Mouse (Mus musculus) small intestine, adult 2 months (tissue): ENCODE results near the gene Robo1. TPM values are rescaled to one million over a fixed set of nuclear protein-coding genes. Genes with fewer than 3 reads are reported as not detected.

Source experiments
- H3K27ac ChIP-seq: fragments of 200-500 bp; 2 replicates; pipeline ENCODE4 v1.5.1; 2012; ENCODE audit warnings: low read depth, low read length, control low read depth, inconsistent platforms; ENCODE audit not compliant: insufficient read depth
- H3K27me3 ChIP-seq: fragments of 200-500 bp; 2 replicates; pipeline ENCODE4 v1.6.1; 2012; ENCODE audit warnings: mild to moderate bottlenecking, moderate library complexity, low read length, inconsistent platforms; ENCODE audit not compliant: control insufficient read depth, insufficient read depth
- H3K36me3 ChIP-seq: fragments of 200-500 bp; 2 replicates; pipeline ENCODE4 v1.6.1; 2012; ENCODE audit warnings: mild to moderate bottlenecking, low read length, control low read depth, inconsistent platforms; ENCODE audit not compliant: control insufficient read depth, insufficient read depth
- H3K4me1 ChIP-seq: fragments of 200-500 bp; 2 replicates; pipeline ENCODE4 v1.6.1; 2012; ENCODE audit warnings: low read length, inconsistent platforms, mixed read lengths; ENCODE audit not compliant: control insufficient read depth, insufficient read depth, insufficient read length
- H3K4me3 ChIP-seq: fragments of 200-500 bp; 2 replicates; pipeline ENCODE4 v1.5.1; 2012; ENCODE audit warnings: low read depth, mild to moderate bottlenecking, control low read depth, inconsistent platforms, low read length, moderate library complexity
- CTCF ChIP-seq: fragments of 200-500 bp; IDR thresholded peaks from 2 replicates; pipeline ENCODE4 v1.5.1; 2012; ENCODE audit warnings: low read depth, mild to moderate bottlenecking, control low read depth, inconsistent platforms, low read length, moderate library complexity, mixed read lengths; ENCODE audit not compliant: insufficient replicate concordance, insufficient read length; ENCODE audit errors: extremely low read depth
- POLR2A ChIP-seq: fragments of 200-500 bp; IDR thresholded peaks from 2 replicates; pipeline ENCODE4 v1.6.1; 2012; ENCODE audit warnings: low read depth, mild to moderate bottlenecking, control low read depth, inconsistent platforms, low read length, moderate library complexity
- WGBS: fragments of 180-500 bp; shearing (Covaris S2); methylation state at CpG from one replicate; pipeline ENCODE4 v1.1.7; 2018; 5-methylcytosine and 5-hydroxymethylcytosine counted together
- polyA plus RNA-seq: library from polyadenylated mRNA; depleted of rRNA; stranded (reverse); fragments of >200 nt; gene quantifications from 2 replicates; pipeline ENCODE4 v1.2.3, GENCODE M21; 2012

Gene Robo1
- polyA plus RNA-seq, 1 experiment, result 0.81 TPM

- Histone ChIP-seq H3K4me1 (no peaks in the 10 kb centered on the region), H3K27me3 (no peaks in the 10 kb centered on the region), H3K36me3 (no peaks in the 10 kb centered on the region), H3K27ac (no peak overlapping the region), H3K4me3 (no peak overlapping the region)
- WGBS, result 83% methylated on average over 7 of the region's 7 CpGs
- TF ChIP-seq POLR2A (no peak), CTCF (no peak)
Observed at GRCm38 (mm10) chr16:72861707-72862277, 553.7 kb downstream of the Robo1 start.

DNA sequence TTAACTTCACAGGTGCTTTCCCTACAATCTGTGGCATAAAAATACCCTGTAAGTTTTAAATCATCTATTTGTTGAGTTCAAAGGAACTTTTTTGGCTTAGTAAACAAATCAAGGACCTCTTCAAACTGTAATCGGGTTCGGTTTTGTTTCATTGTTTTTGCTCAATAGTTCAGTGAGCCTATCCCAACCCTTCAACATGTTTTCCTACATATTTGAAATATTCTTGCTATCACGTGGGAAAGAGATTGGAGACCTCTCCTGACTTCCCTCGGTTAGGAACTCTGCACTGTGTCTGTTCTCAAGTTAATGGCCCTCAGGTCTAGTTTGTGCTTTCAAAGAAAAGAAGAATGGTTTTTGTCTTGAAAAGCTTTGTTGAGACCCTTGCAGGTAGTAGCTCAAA, 557.9 kb downstream of the Robo1 start:
- WGBS, result 68% methylated on average over 4 of the region's 4 CpGs
- Histone ChIP-seq H3K4me1 (no peaks in the 10 kb centered on the region), H3K27ac (no peak overlapping the region), H3K27me3 (no peaks in the 10 kb centered on the region), H3K4me3 (no peak overlapping the region), H3K36me3 (no peaks in the 10 kb centered on the region)
- TF ChIP-seq POLR2A (no peak), CTCF (no peak)

DNA sequence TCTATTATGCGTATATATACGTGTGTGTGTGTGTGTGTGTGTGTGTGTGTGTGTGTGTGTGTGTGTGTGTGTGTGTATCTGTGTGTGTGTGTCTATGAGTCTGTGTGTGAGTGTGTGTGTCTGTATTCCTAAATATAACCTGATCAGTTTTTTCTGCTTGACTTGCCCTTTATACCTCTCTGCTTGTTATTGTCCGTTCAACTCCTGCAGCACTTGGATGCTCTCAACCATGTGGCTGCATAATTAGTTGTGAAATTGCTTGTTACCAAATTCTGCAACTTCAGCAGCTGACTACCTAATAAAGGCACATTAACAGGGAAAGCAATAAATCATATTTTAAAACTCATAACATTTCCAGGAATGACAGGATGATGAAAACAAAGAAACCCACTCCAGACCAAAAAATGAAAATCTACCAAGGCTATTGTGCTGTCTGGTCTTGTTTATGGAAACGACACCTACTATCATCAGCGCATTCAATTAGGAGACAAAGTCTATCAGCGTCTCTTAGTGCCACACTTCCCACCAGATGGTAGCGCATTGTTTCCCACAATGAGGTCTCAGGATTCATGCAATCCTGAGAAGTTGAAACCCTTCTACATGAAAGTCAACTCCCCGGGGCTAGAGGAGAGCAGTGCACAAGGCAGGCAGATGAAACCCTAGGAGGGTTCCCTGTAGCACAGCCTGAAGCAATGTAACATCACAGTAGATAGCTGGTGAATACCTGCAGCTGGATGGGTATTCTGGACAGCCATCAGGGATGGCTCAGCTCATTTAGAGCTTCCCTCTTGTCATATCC, 567.0 kb downstream of the Robo1 start:
- no peaks in the 10 kb centered on the region for H3K27me3 ChIP-seq
- TF ChIP-seq CTCF (no peak), POLR2A (no peak)
- no peak overlapping the region for H3K27ac ChIP-seq
- WGBS, result 82% methylated on average over 8 of the region's 8 CpGs
- no peaks in the 10 kb centered on the region for H3K36me3 ChIP-seq
- no peaks in the 10 kb centered on the region for H3K4me1 ChIP-seq
- H3K4me3 ChIP-seq, result no peak overlapping the region

DNA sequence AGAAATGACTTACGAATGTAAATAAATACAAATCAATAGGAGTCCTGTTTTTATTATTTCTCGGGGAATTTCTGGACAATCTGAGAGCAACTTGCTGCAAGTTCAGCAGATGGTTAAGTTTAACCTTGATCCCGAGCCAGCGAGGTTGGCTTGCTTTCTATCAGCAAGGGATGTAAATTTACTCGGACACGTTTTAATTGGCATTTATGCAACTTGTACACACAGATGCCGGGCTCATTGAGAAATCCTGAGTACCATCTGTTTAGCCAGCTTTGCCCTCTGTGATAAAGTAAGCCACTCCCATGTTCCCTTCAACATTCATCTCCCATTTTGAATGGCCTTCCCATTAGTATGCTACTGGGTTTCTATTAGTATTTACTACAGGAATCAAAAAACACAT, 580.0 kb downstream of the Robo1 start:
- Histone ChIP-seq H3K36me3 (no peaks in the 10 kb centered on the region), H3K4me1 (no peaks in the 10 kb centered on the region), H3K4me3 (no peak overlapping the region), H3K27me3 (no peaks in the 10 kb centered on the region), H3K27ac (no peak overlapping the region)
- TF ChIP-seq POLR2A, result no peak
- TF ChIP-seq CTCF, result no peak
- 46% methylated on average over 7 of the region's 7 CpGs for WGBS

DNA sequence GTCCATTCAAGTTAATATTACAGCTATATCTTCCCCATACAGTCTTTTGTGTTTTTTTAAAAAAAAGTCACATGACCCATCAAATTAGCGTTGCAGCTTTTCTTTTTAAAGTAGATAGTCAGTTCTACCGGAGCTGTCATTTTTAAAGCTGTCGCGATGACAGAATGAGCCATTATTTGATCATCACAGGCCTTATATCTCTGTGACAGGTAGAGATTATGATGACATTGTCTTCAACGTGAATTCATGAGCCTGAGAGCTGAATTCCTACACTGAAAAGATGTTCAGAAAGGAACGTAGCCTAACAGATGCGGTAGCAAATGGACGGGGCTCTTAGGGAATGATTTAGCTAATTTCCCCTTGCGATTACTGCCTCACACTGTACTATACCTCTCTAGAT, 581.3 kb downstream of the Robo1 start:
- no peak overlapping the region for H3K27ac ChIP-seq
- TF ChIP-seq CTCF (no peak), POLR2A (no peak)
- no peaks in the 10 kb centered on the region for H3K4me1 ChIP-seq
- 87% methylated on average over 9 of the region's 9 CpGs for WGBS
- no peaks in the 10 kb centered on the region for H3K27me3 ChIP-seq
- H3K36me3 ChIP-seq, result no peaks in the 10 kb centered on the region
- H3K4me3 ChIP-seq, result no peak overlapping the region

DNA sequence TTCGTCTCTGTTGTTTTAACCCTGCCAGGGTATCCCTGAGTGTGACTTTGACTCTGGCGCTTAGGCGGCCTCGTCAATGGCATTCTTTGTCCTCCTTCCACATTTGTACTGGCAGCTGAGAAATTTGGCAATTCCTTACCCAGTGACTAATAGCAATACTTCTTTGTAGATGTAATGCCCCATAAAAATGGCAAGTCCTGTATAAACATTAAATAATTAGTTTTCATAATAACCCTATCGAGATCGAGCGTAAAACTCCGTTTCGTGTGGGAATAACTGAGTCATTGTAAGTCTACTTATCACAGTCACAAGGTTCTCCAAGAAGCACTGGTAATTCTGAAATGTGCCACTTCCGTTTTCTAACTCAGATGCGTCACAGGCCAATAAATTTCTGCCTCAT, 589.0 kb downstream of the Robo1 start:
- no peaks in the 10 kb centered on the region for H3K27me3 ChIP-seq
- WGBS, result 88% methylated on average over 11 of the region's 11 CpGs
- H3K4me1 ChIP-seq, result no peaks in the 10 kb centered on the region
- TF ChIP-seq CTCF, result no peak
- TF ChIP-seq POLR2A, result no peak
- no peak overlapping the region for H3K27ac ChIP-seq
- H3K36me3 ChIP-seq, result no peaks in the 10 kb centered on the region
- H3K4me3 ChIP-seq, result no peak overlapping the region

DNA sequence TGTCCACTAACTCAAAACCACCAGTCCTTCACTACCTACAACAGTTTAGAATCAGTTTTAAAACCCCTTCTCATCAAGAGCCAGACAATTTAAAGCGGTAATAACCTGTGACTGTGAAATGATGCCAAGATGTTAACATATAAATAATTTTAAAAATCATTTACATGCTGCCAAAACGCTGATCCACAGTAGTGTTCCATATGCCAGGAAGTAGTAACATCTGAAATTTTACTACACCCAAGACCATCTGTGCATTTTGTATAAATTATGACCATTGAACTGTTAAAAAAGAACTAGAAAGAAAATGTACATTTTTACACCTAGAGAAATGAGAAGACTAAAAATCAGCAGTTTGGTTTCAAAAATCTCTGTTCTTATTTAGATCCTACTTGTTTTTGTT, 600.8 kb downstream of the Robo1 start:
- H3K4me3 ChIP-seq, result no peak overlapping the region
- no peak overlapping the region for H3K27ac ChIP-seq
- WGBS, result 81% methylated on average over 2 of the region's 2 CpGs
- TF ChIP-seq CTCF (no peak), POLR2A (no peak)
- no peaks in the 10 kb centered on the region for H3K36me3 ChIP-seq
- no peaks in the 10 kb centered on the region for H3K27me3 ChIP-seq
- H3K4me1 ChIP-seq, result no peaks in the 10 kb centered on the region
